Mouse (Mus musculus): ENCODE data around the gene Grrp1. TPM values are rescaled to one million over a fixed set of nuclear protein-coding genes. Genes with fewer than 3 reads are reported as not detected.

Gene Grrp1
- polyA plus RNA-seq, 1 experiment, result 6.6 TPM

- H3K27ac ChIP-seq (ENCODE audit: insufficient read depth, low read length), result no peak overlapping the region
- H3K4me3 ChIP-seq (replicated peaks; ENCODE audit: insufficient read depth, low read depth, low read length), result no peak overlapping the region
- H3K4me1 ChIP-seq (ENCODE audit: control insufficient read depth, insufficient read depth, low read length), result no peaks in the 10 kb centered on the region
- 26% methylated on average over 6 of the region's 6 CpGs for WGBS
- DNase-seq, result peak; percentile 31 to 36
- TF ChIP-seq POLR2A (IDR thresholded peaks at IDR 0.05; ENCODE audit: borderline replicate concordance, insufficient read depth, low read length) (no peak), CTCF (IDR thresholded peaks at IDR 0.05; ENCODE audit: borderline replicate concordance, insufficient read depth, low read depth, low read length) (peak; percentile 63; the same call in 1 of the 2 replicates)
- no peaks in the 10 kb centered on the region for H3K27me3 ChIP-seq (ENCODE audit: control insufficient read depth, insufficient read depth, low read length)
Measured at GRCm38 (mm10) chr4:134263191-134263590, 9.3 kb upstream of the Grrp1 start.

GRCm38 (mm10) chr4:134258354-134258753 lies 4.4 kb upstream of the Grrp1 start:
- no peak for DNase-seq
- Histone ChIP-seq H3K27ac (ENCODE audit: insufficient read depth, low read length) (no peak overlapping the region), H3K27me3 (ENCODE audit: control insufficient read depth, insufficient read depth, low read length) (no peaks in the 10 kb centered on the region; the same call in 1 of the 2 replicates), H3K4me1 (ENCODE audit: control insufficient read depth, insufficient read depth, low read length) (no peaks in the 10 kb centered on the region), H3K4me3 (replicated peaks; ENCODE audit: insufficient read depth, low read depth, low read length) (no peak overlapping the region)
- 65% methylated on average over 11 of the region's 11 CpGs for WGBS
- TF ChIP-seq POLR2A (IDR thresholded peaks at IDR 0.05; ENCODE audit: borderline replicate concordance, insufficient read depth, low read length) (no peak), CTCF (IDR thresholded peaks at IDR 0.05; ENCODE audit: borderline replicate concordance, insufficient read depth, low read depth, low read length) (no peak)

GRCm38 (mm10) chr4:134257198-134258009 lies 3.5 kb upstream of the Grrp1 start:
- no peak for DNase-seq

GRCm38 (mm10) chr4:134256407-134257197 lies 2.7 kb upstream of the Grrp1 start:
- no peak overlapping the region for H3K4me3 ChIP-seq (replicated peaks; ENCODE audit: insufficient read depth, low read depth, low read length)
- no peak for DNase-seq
- no peaks in the 10 kb centered on the region for H3K4me1 ChIP-seq (ENCODE audit: control insufficient read depth, insufficient read depth, low read length)
- no peaks in the 10 kb centered on the region; the same call in 1 of the 2 replicates for H3K27me3 ChIP-seq (ENCODE audit: control insufficient read depth, insufficient read depth, low read length)
- 33% methylated on average over 19 of the region's 19 CpGs for WGBS
- TF ChIP-seq CTCF (IDR thresholded peaks at IDR 0.05; ENCODE audit: borderline replicate concordance, insufficient read depth, low read depth, low read length), result no peak
- no peak for TF ChIP-seq POLR2A (IDR thresholded peaks at IDR 0.05; ENCODE audit: borderline replicate concordance, insufficient read depth, low read length)
- H3K27ac ChIP-seq (ENCODE audit: insufficient read depth, low read length), result no peak overlapping the region

More at GRCm38 (mm10) chr4:134257198-134258009, 3.5 kb upstream of the Grrp1 start:
- Histone ChIP-seq H3K4me3 (replicated peaks; ENCODE audit: insufficient read depth, low read depth, low read length) (no peak overlapping the region), H3K27ac (ENCODE audit: insufficient read depth, low read length) (no peak overlapping the region), H3K4me1 (ENCODE audit: control insufficient read depth, insufficient read depth, low read length) (no peaks in the 10 kb centered on the region), H3K27me3 (ENCODE audit: control insufficient read depth, insufficient read depth, low read length) (no peaks in the 10 kb centered on the region; the same call in 1 of the 2 replicates)
- TF ChIP-seq POLR2A (IDR thresholded peaks at IDR 0.05; ENCODE audit: borderline replicate concordance, insufficient read depth, low read length) (no peak), CTCF (IDR thresholded peaks at IDR 0.05; ENCODE audit: borderline replicate concordance, insufficient read depth, low read depth, low read length) (no peak)
- WGBS, result 51% methylated on average over 11 of the region's 11 CpGs

- H3K27me3 ChIP-seq (ENCODE audit: control insufficient read depth, insufficient read depth, low read length), result peaks cover 2% of the 10 kb centered on the region; the same call in 1 of the 2 replicates
- TF ChIP-seq CTCF (IDR thresholded peaks at IDR 0.05; ENCODE audit: borderline replicate concordance, insufficient read depth, low read depth, low read length), result no peak
- TF ChIP-seq POLR2A (IDR thresholded peaks at IDR 0.05; ENCODE audit: borderline replicate concordance, insufficient read depth, low read length), result no peak
Measured at GRCm38 (mm10) chr4:134255854-134256253, 1.9 kb upstream of the Grrp1 start.

GRCm38 (mm10) chr4:134254835-134255234 lies 929 bp upstream of the Grrp1 start:
- DNase-seq, result no peak
- no peak for TF ChIP-seq POLR2A (IDR thresholded peaks at IDR 0.05; ENCODE audit: borderline replicate concordance, insufficient read depth, low read length)
- TF ChIP-seq CTCF (IDR thresholded peaks at IDR 0.05; ENCODE audit: borderline replicate concordance, insufficient read depth, low read depth, low read length), result no peak
- Histone ChIP-seq H3K4me1 (ENCODE audit: control insufficient read depth, insufficient read depth, low read length) (no peaks in the 10 kb centered on the region), H3K4me3 (replicated peaks; ENCODE audit: insufficient read depth, low read depth, low read length) (no peak overlapping the region), H3K27ac (ENCODE audit: insufficient read depth, low read length) (no peak overlapping the region), H3K27me3 (ENCODE audit: control insufficient read depth, insufficient read depth, low read length) (peaks cover 2% of the 10 kb centered on the region; the same call in 1 of the 2 replicates)
- 68% methylated on average over 3 of the region's 3 CpGs for WGBS

More at GRCm38 (mm10) chr4:134255854-134256253, 1.9 kb upstream of the Grrp1 start:
- Histone ChIP-seq H3K4me3 (replicated peaks; ENCODE audit: insufficient read depth, low read depth, low read length) (no peak overlapping the region), H3K27ac (ENCODE audit: insufficient read depth, low read length) (no peak overlapping the region), H3K4me1 (ENCODE audit: control insufficient read depth, insufficient read depth, low read length) (no peaks in the 10 kb centered on the region)
- DNase-seq, result no peak
- 35% methylated on average over 4 of the region's 4 CpGs for WGBS

- Histone ChIP-seq H3K27ac (ENCODE audit: insufficient read depth, low read length) (no peak overlapping the region), H3K4me3 (replicated peaks; ENCODE audit: insufficient read depth, low read depth, low read length) (no peak overlapping the region), H3K27me3 (ENCODE audit: control insufficient read depth, insufficient read depth, low read length) (peaks cover 2% of the 10 kb centered on the region; the same call in 1 of the 2 replicates), H3K4me1 (ENCODE audit: control insufficient read depth, insufficient read depth, low read length) (no peaks in the 10 kb centered on the region)
- no peak for TF ChIP-seq POLR2A (IDR thresholded peaks at IDR 0.05; ENCODE audit: borderline replicate concordance, insufficient read depth, low read length)
- no peak for TF ChIP-seq CTCF (IDR thresholded peaks at IDR 0.05; ENCODE audit: borderline replicate concordance, insufficient read depth, low read depth, low read length)
- no peak for DNase-seq
- 58% methylated on average over 15 of the region's 15 CpGs for WGBS
Measured at GRCm38 (mm10) chr4:134252911-134253721, 790 bp downstream of the Grrp1 start.
